Mouse (Mus musculus): ENCODE results near the gene Cltrn. TPM values are rescaled to one million over a fixed set of nuclear protein-coding genes. Genes with fewer than 3 reads are reported as not detected.

Cltrn gene
- polyA plus RNA-seq, 1 experiment from 2014 or later, result 0.50 TPM

GRCm38 (mm10) chrX:164092300-164093169, 3.9 kb downstream of the Cltrn start:
- no peaks in the 10 kb centered on the region for H3K36me3 ChIP-seq
- no peaks in the 10 kb centered on the region for H3K4me1 ChIP-seq
- peaks cover 19% of the 10 kb centered on the region for H3K27me3 ChIP-seq
- H3K27ac ChIP-seq, result no peak overlapping the region
- ATAC-seq (ENCODE audit: low FRiP score), result no peak
- WGBS, result 64% methylated on average over 7 of the region's 7 CpGs
- no peak overlapping the region for H3K4me3 ChIP-seq
- no peak overlapping the region for H3K4me2 ChIP-seq (replicated peaks)
- H3K9me3 ChIP-seq (replicated peaks), result no peaks in the 10 kb centered on the region
- no peak overlapping the region for H3K9ac ChIP-seq

DNA sequence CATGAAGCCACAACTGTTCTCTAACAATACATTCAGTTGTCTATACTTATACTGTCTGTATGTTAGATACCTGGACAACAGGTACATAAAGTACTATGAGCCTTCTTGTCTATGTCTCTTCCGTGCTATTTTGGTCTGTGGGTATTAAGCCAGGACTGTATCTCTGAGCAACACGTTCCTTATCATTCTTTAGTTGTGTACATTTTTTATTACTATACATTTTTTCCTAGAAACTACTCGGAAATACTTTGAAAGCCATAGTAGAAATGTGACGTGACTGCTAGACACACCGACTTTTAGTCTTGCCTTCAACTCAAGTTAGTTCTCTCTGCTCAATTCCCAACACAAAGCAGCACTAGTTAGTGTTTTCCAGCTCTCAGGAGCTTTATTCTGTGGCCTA, 4.8 kb downstream of the Cltrn start:
- 87% methylated on average over 5 of the region's 5 CpGs for WGBS
- H3K4me1 ChIP-seq, result no peaks in the 10 kb centered on the region
- ATAC-seq (ENCODE audit: low FRiP score), result no peak

DNA sequence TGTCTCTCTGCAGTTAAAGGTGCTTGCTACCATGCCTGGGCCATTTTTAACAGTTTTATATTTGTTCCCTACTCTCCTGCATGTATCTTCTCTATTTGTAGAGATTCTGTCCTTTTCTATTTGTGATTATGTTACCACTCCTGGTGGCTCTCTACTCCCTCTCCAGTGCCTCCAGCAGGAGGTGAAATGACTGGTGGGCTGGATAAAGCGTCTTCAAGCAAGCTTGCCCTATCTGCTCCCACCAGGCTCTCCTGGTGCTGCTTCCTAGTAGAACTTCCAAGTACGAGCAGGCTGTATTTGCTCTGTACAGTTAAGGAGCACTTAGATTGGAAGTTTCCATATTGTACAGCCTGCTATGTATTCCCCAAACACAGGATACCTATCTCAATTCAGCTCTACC, 7.2 kb downstream of the Cltrn start:
- Histone ChIP-seq H3K9me3 (replicated peaks) (no peaks in the 10 kb centered on the region), H3K4me1 (no peaks in the 10 kb centered on the region), H3K36me3 (no peaks in the 10 kb centered on the region), H3K4me3 (no peak overlapping the region), H3K4me2 (replicated peaks) (no peak overlapping the region), H3K9ac (no peak overlapping the region), H3K27ac (no peak overlapping the region), H3K27me3 (peaks cover 23% of the 10 kb centered on the region)
- ATAC-seq (ENCODE audit: low FRiP score), result no peak
- WGBS, result 76% methylated on average over 2 of the region's 2 CpGs

More for the DNA sequence above, 4.8 kb downstream of the Cltrn start:
- no peak overlapping the region for H3K4me2 ChIP-seq (replicated peaks)
- no peaks in the 10 kb centered on the region for H3K9me3 ChIP-seq (replicated peaks)
- H3K27ac ChIP-seq, result no peak overlapping the region
- H3K36me3 ChIP-seq, result no peaks in the 10 kb centered on the region
- H3K27me3 ChIP-seq, result peaks cover 19% of the 10 kb centered on the region
- H3K4me3 ChIP-seq, result no peak overlapping the region
- no peak overlapping the region for H3K9ac ChIP-seq

DNA sequence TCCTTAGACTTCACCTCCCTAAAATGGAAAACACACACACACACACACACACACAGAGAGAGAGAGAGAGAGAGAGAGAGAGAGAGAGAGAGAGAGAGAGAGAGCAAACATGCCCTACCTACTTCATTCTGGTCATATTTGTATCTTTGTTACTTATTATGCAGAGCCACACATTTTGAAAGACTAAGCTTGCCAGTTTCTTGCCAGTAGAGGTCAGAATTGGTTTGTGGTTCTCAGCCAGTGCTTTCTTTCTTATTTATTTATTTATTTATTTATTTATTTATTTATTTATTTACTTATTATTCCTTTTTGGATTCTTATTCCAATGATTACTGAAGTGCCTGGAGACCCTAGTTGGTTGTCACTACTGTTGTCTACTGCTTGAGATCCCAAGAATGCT, 12.9 kb downstream of the Cltrn start:
- no peak overlapping the region for H3K4me3 ChIP-seq

GRCm38 (mm10) chrX:164102198-164102597, 13.6 kb downstream of the Cltrn start:
- no peak overlapping the region for H3K9ac ChIP-seq
- no peak overlapping the region for H3K27ac ChIP-seq
- H3K27me3 ChIP-seq, result peaks cover 8% of the 10 kb centered on the region
- no peak overlapping the region for H3K4me2 ChIP-seq (replicated peaks)
- no peak overlapping the region for H3K4me3 ChIP-seq
- 85% methylated on average over 7 of the region's 7 CpGs for WGBS
- no peaks in the 10 kb centered on the region for H3K36me3 ChIP-seq
- no peaks in the 10 kb centered on the region for H3K4me1 ChIP-seq
- H3K9me3 ChIP-seq (replicated peaks), result no peaks in the 10 kb centered on the region
- no peak for ATAC-seq (ENCODE audit: low FRiP score)

More for the DNA sequence above, 12.9 kb downstream of the Cltrn start:
- H3K9ac ChIP-seq, result no peak overlapping the region
- peaks cover 8% of the 10 kb centered on the region for H3K27me3 ChIP-seq
- H3K9me3 ChIP-seq (replicated peaks), result no peaks in the 10 kb centered on the region
- no peak overlapping the region for H3K27ac ChIP-seq
- no peaks in the 10 kb centered on the region for H3K4me1 ChIP-seq
- no peak for ATAC-seq (ENCODE audit: low FRiP score)
- no peaks in the 10 kb centered on the region for H3K36me3 ChIP-seq
- no peak overlapping the region for H3K4me2 ChIP-seq (replicated peaks)

GRCm38 (mm10) chrX:164102656-164103055, 14.0 kb downstream of the Cltrn start:
- H3K36me3 ChIP-seq, result no peaks in the 10 kb centered on the region
- no peak overlapping the region for H3K4me2 ChIP-seq (replicated peaks)
- H3K9ac ChIP-seq, result no peak overlapping the region
- no peaks in the 10 kb centered on the region for H3K4me1 ChIP-seq
- no peak overlapping the region for H3K4me3 ChIP-seq
- 60% methylated on average over 6 of the region's 6 CpGs for WGBS
- peaks cover 8% of the 10 kb centered on the region for H3K27me3 ChIP-seq
- no peak overlapping the region for H3K27ac ChIP-seq
- ATAC-seq (ENCODE audit: low FRiP score), result no peak
- no peaks in the 10 kb centered on the region for H3K9me3 ChIP-seq (replicated peaks)

DNA sequence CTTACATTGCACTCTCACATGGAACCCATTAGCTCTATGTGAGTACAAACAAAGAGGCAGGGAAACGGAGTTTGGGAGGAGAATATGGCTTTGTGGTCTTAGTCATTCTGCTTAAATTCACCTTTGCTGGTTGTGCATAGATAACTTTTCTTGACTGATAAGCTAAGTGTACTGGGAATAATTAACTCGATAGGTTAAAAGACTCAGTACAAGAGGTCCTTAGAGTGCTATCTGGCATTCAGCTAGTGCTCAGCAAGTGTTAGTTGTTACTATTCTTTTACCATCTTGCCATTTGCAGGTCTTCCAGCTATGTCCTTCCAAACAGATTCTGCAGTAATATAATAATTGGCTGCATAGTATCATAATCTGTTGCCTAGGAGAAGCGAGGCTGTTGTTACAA, 22.5 kb downstream of the Cltrn start:
- no peak overlapping the region for H3K4me3 ChIP-seq
- no peaks in the 10 kb centered on the region for H3K4me1 ChIP-seq
- no peak overlapping the region for H3K27ac ChIP-seq
- no peaks in the 10 kb centered on the region for H3K36me3 ChIP-seq
- no peak overlapping the region for H3K9ac ChIP-seq
- H3K27me3 ChIP-seq, result peaks cover 3% of the 10 kb centered on the region; the same call in 1 of the 2 replicates
- 80% methylated on average over 3 of the region's 3 CpGs for WGBS
- H3K9me3 ChIP-seq (replicated peaks), result no peaks in the 10 kb centered on the region
- no peak overlapping the region for H3K4me2 ChIP-seq (replicated peaks)
- no peak for ATAC-seq (ENCODE audit: low FRiP score)

DNA sequence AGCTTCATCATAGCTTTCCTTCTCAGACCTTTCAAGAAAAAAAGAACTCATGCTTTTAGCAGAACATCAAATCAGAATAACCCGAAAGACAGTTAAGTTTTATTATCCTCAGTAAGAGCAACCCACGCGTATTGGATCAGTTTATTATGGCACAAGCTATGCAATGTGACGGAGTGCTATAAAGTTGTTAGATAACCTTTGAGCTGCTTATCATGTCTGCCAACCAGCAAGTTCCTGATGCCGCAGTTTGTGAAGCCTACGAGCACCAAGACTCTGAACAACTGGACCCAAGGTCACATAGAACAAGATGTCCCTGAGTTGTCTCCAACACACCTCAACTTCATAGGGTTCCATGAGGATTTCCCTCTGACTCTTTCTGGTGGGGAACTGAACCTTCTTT, 25.1 kb downstream of the Cltrn start:
- H3K4me1 ChIP-seq, result no peaks in the 10 kb centered on the region
- no peaks in the 10 kb centered on the region for H3K9me3 ChIP-seq (replicated peaks)
- WGBS, result 94% methylated on average over 6 of the region's 6 CpGs
- H3K36me3 ChIP-seq, result no peaks in the 10 kb centered on the region
- no peak overlapping the region for H3K4me3 ChIP-seq
- no peak overlapping the region for H3K9ac ChIP-seq
- peaks cover 3% of the 10 kb centered on the region; the same call in 1 of the 2 replicates for H3K27me3 ChIP-seq
- no peak overlapping the region for H3K4me2 ChIP-seq (replicated peaks)
- ATAC-seq (ENCODE audit: low FRiP score), result no peak
- no peak overlapping the region for H3K27ac ChIP-seq

GRCm38 (mm10) chrX:164123942-164124341, 35.3 kb downstream of the Cltrn start:
- Histone ChIP-seq H3K36me3 (no peaks in the 10 kb centered on the region), H3K4me2 (replicated peaks) (no peak overlapping the region), H3K27ac (no peak overlapping the region), H3K9me3 (replicated peaks) (no peaks in the 10 kb centered on the region), H3K4me1 (no peaks in the 10 kb centered on the region), H3K4me3 (no peak overlapping the region), H3K9ac (no peak overlapping the region), H3K27me3 (peaks cover 2% of the 10 kb centered on the region; the same call in 1 of the 2 replicates)
- no peak for ATAC-seq (ENCODE audit: low FRiP score)
- 93% methylated on average over 3 of the region's 3 CpGs for WGBS

DNA sequence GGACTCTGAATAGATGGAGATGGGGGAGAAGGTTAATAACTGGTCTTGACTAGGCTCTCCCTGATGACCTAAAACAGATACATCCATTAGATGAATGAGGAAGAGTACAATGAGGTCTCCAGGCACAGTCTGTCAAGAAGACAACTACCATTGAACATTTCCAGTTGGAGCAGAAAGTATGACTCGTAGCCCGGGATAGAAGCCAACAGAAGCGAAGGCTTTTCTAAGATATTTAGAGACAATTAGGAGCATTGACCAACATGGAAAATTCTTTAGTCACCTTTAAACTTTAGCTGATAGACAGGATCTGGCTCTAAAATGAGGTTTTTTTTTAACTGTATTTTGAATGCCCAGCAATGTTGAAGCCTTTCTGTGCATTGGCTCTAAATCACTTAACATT, 44.9 kb downstream of the Cltrn start:
- H3K4me3 ChIP-seq, result no peak overlapping the region
- no peak overlapping the region for H3K27ac ChIP-seq
- no peaks in the 10 kb centered on the region for H3K4me1 ChIP-seq
- no peak overlapping the region for H3K4me2 ChIP-seq (replicated peaks)
- ATAC-seq (ENCODE audit: low FRiP score), result no peak
- H3K36me3 ChIP-seq, result no peaks in the 10 kb centered on the region
- H3K27me3 ChIP-seq, result no peaks in the 10 kb centered on the region
- no peak overlapping the region for H3K9ac ChIP-seq
- 96% methylated on average over 3 of the region's 3 CpGs for WGBS
- no peaks in the 10 kb centered on the region for H3K9me3 ChIP-seq (replicated peaks)

DNA sequence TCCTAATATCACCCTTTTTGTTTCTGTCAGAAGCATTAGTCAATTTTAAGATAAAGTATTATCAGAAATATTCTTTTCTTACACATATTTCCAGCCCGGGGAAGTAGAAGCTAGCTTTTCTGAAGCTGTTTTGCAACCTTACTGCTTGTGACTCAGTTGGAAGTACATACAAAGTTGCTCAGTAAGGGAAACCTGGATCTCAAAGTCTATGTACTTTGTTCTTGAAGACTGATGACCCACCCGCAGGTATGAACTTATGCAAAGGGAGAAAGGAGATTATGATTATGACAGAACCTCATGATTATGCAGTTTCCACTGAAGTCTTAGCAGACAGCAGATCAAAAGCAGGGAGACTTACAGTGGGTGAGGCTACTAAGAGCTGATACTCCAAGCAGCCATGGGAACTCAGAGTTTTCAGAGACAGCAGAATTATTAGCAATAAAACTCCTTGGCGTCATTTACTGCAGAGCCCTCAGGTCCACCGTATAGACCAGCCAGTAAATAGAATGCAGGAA, 46.7 kb downstream of the Cltrn start:
- Histone ChIP-seq H3K27me3 (0 out of 2 replicates have a peak, but pooled peaks cover 5% of the 10 kb centered on the region), H3K4me1 (no peaks in the 10 kb centered on the region), H3K9me3 (replicated peaks) (no peaks in the 10 kb centered on the region), H3K9ac (no peak overlapping the region), H3K4me2 (replicated peaks) (no peak overlapping the region), H3K36me3 (no peaks in the 10 kb centered on the region), H3K27ac (no peak overlapping the region), H3K4me3 (no peak overlapping the region)
- 91% methylated on average over 4 of the region's 4 CpGs for WGBS
- no peak for ATAC-seq (ENCODE audit: low FRiP score)

DNA sequence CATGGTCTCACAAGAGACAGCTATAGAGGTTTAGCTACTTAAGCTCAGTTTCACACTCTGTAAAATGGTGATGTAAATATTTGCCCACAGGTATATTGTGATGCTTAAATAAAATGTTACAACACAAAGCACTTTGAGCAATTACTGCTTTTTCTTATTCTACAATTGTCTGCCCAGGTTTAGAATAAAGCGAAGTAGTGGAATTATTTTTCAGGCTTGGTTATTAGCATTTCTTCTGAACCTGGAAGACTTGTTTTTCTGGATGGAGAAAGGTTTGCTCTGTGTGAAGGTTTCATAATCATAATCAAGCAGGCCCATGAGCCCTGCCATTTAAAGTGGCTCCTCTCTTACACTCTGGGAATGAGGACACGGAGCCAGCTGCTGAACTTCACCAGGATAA, 50.4 kb downstream of the Cltrn start, which contains the start of gene Ace2:
Gene Ace2 (plus strand): TSS at position 301 of the 400 bp plus-strand sequence.
- Histone ChIP-seq H3K9ac (no peak within 1 kb of the TSS), H3K27ac (no peak within 1 kb of the TSS), H3K4me3 (no peak within 1 kb of the TSS), H3K4me1 (no peaks in the 10 kb centered on the region), H3K36me3 (no peaks in the 10 kb centered on the region), H3K27me3 (peaks cover 5% of the 10 kb centered on the region; the same call in 1 of the 2 replicates), H3K4me2 (replicated peaks) (no peak within 1 kb of the TSS), H3K9me3 (replicated peaks) (no peaks in the 10 kb centered on the region)
- ATAC-seq (ENCODE audit: low FRiP score), result no peak
- WGBS, result 86% methylated on average over 2 of the region's 2 CpGs

All from hindbrain, embryonic 12.5 days (tissue).